Mouse (Mus musculus) CH12.LX (cell line): ENCODE results near the gene Trim9. TPM values are rescaled to one million over a fixed set of nuclear protein-coding genes. Genes with fewer than 3 reads are reported as not detected.

Experiments
- DNase-seq: peaks from one replicate; pipeline ENCODE4 v3.0.0-alpha.2; 2013; ENCODE audit errors: extremely low read depth
- H3K27ac ChIP-seq: 2 replicates; pipeline ENCODE4 v1.5.1; 2012; ENCODE audit warnings: low read depth, mild to moderate bottlenecking, control low read depth, moderate library complexity; ENCODE audit not compliant: insufficient read depth
- H3K27me3 ChIP-seq: replicated peaks from 2 replicates; pipeline ENCODE3; 2012; ENCODE audit warnings: inconsistent platforms
- H3K36me3 ChIP-seq, 2 experiments: replicated peaks in 1 of 2; 2 replicates each; pipeline versions ENCODE3 to v1.6.1; 2012; ENCODE audit warnings: inconsistent platforms in 1 of 2, low read length in 1 of 2, mild to moderate bottlenecking in 1 of 2, mixed read lengths in 1 of 2, moderate library complexity in 1 of 2; ENCODE audit not compliant: control insufficient read depth in 1 of 2, insufficient read depth in 1 of 2
- H3K4me1 ChIP-seq, 2 experiments: 2 replicates each; pipeline ENCODE4 v1.6.1; 2012; ENCODE audit warnings: inconsistent platforms in 1 of 2, moderate library complexity in 1 of 2; ENCODE audit not compliant: insufficient read depth in 2 of 2, control insufficient read depth in 1 of 2
- H3K4me2 ChIP-seq: 2 replicates; pipeline ENCODE4 v1.6.1; 2012; ENCODE audit warnings: low read depth, mild to moderate bottlenecking, control low read depth; ENCODE audit not compliant: poor library complexity, insufficient read depth, severe bottlenecking
- H3K4me3 ChIP-seq, 3 experiments: fragments of 150-350 bp in 1 of 3; sonication (generic) in 1 of 3; replicated peaks in 1 of 3; 2 replicates each; pipeline versions ENCODE3 to v1.5.1; 2011 to 2012; ENCODE audit warnings: low read depth in 2 of 3, low read length in 2 of 3, mild to moderate bottlenecking in 2 of 3, moderate library complexity in 2 of 3, control low read depth in 1 of 3, improper control_type of control experiment in 1 of 3, inconsistent platforms in 1 of 3, mixed read lengths in 1 of 3; ENCODE audit not compliant: poor library complexity in 1 of 3
- H3K79me2 ChIP-seq: replicated peaks from 2 replicates; pipeline ENCODE4 v1.6.1; 2012; ENCODE audit warnings: mild to moderate bottlenecking, moderate library complexity; ENCODE audit not compliant: control insufficient read depth, poor library complexity, insufficient read depth, severe bottlenecking; ENCODE audit errors: extremely low read depth
- H3K9ac ChIP-seq: 2 replicates; pipeline ENCODE4 v1.6.1; 2012; ENCODE audit warnings: low read depth, mild to moderate bottlenecking, control low read depth, moderate library complexity; ENCODE audit not compliant: insufficient read depth
- H3K9me3 ChIP-seq: replicated peaks from 2 replicates; pipeline ENCODE3; 2012; ENCODE audit warnings: low read length, inconsistent platforms, mixed read lengths
- CHD1 ChIP-seq: IDR thresholded peaks from 2 replicates; pipeline ENCODE4 v1.6.1; 2012; ENCODE audit warnings: low read depth, low read length, improper control_type of control experiment, inconsistent platforms
- CHD2 ChIP-seq: IDR thresholded peaks from 2 replicates; pipeline ENCODE4 v1.6.1; 2011; ENCODE audit warnings: low read length, improper control_type of control experiment
- E2F4 ChIP-seq: IDR thresholded peaks from 2 replicates; pipeline ENCODE4 v1.6.1; 2011; ENCODE audit warnings: low read depth, low read length, improper control_type of control experiment; ENCODE audit not compliant: insufficient replicate concordance
- ELF1 ChIP-seq: IDR thresholded peaks from 2 replicates; pipeline ENCODE4 v1.6.1; 2014; ENCODE audit warnings: low read depth, mild to moderate bottlenecking, inconsistent platforms, low read length, improper control_type of control experiment
- EP300 ChIP-seq: IDR thresholded peaks from 2 replicates; pipeline ENCODE4 v1.6.1; 2011; ENCODE audit warnings: low read length, improper control_type of control experiment
- ETS1 ChIP-seq: conservative IDR thresholded peaks from 2 replicates; pipeline ENCODE4 v1.6.1; 2012; ENCODE audit warnings: low read depth, mild to moderate bottlenecking, inconsistent platforms, low read length, improper control_type of control experiment, moderate library complexity
- GABPA ChIP-seq: IDR thresholded peaks from 2 replicates; pipeline ENCODE4 v1.6.1; 2012; ENCODE audit warnings: low read depth, low read length, improper control_type of control experiment, inconsistent platforms; ENCODE audit not compliant: insufficient replicate concordance
- IRF4 ChIP-seq: IDR thresholded peaks from 2 replicates; pipeline ENCODE4 v1.6.1; 2014; ENCODE audit warnings: low read depth, mild to moderate bottlenecking, inconsistent platforms, low read length, improper control_type of control experiment
- JUN ChIP-seq: IDR thresholded peaks from 2 replicates; pipeline ENCODE4 v1.6.1; 2011; ENCODE audit warnings: low read depth, mild to moderate bottlenecking, low read length, improper control_type of control experiment, moderate library complexity; ENCODE audit not compliant: insufficient read depth
- JUND ChIP-seq: conservative IDR thresholded peaks from 2 replicates; pipeline ENCODE4 v1.6.1; 2011; ENCODE audit warnings: low read depth, low read length, improper control_type of control experiment
- KAT2A ChIP-seq: IDR thresholded peaks from 2 replicates; pipeline ENCODE4 v1.6.1; 2012; ENCODE audit warnings: low read length, improper control_type of control experiment, inconsistent platforms; ENCODE audit not compliant: insufficient replicate concordance
- MAFK ChIP-seq: IDR thresholded peaks from 2 replicates; pipeline ENCODE4 v1.6.1; 2011; ENCODE audit warnings: low read length, improper control_type of control experiment; ENCODE audit not compliant: insufficient replicate concordance
- MAX ChIP-seq: IDR thresholded peaks from 2 replicates; pipeline ENCODE4 v1.6.1; 2011; ENCODE audit warnings: low read length, improper control_type of control experiment
- MAZ ChIP-seq: IDR thresholded peaks from 2 replicates; pipeline ENCODE4 v1.6.1; 2012; ENCODE audit warnings: low read depth, mild to moderate bottlenecking, inconsistent platforms, low read length, improper control_type of control experiment, moderate library complexity
- MEF2A ChIP-seq: IDR thresholded peaks from 2 replicates; pipeline ENCODE4 v1.6.1; 2014; ENCODE audit warnings: low read depth, mild to moderate bottlenecking, inconsistent platforms, low read length, improper control_type of control experiment, borderline replicate concordance
- MXI1 ChIP-seq: IDR thresholded peaks from 2 replicates; pipeline ENCODE4 v1.6.1; 2011; ENCODE audit warnings: mild to moderate bottlenecking, low read depth, low read length, improper control_type of control experiment
- NELFE ChIP-seq: IDR thresholded peaks from 2 replicates; pipeline ENCODE4 v1.6.1; 2011; ENCODE audit warnings: low read depth, low read length, improper control_type of control experiment
- NRF1 ChIP-seq: IDR thresholded peaks from 2 replicates; pipeline ENCODE4 v1.6.1; 2014; ENCODE audit warnings: low read depth, mild to moderate bottlenecking, inconsistent platforms, low read length, improper control_type of control experiment, moderate library complexity
- PAX5 ChIP-seq: IDR thresholded peaks from 2 replicates; pipeline ENCODE4 v1.6.1; 2012; ENCODE audit warnings: low read length, inconsistent platforms, mixed read lengths
- RAD21 ChIP-seq: IDR thresholded peaks from 2 replicates; pipeline ENCODE4 v1.6.1; 2011; ENCODE audit warnings: low read depth, mild to moderate bottlenecking, low read length, improper control_type of control experiment, moderate library complexity
- RCOR1 ChIP-seq: conservative IDR thresholded peaks from 2 replicates; pipeline ENCODE4 v1.6.1; 2012; ENCODE audit warnings: low read depth, mild to moderate bottlenecking, inconsistent platforms, low read length, improper control_type of control experiment
- SIN3A ChIP-seq: IDR thresholded peaks from 2 replicates; pipeline ENCODE4 v1.6.1; 2012; ENCODE audit warnings: low read length, improper control_type of control experiment, inconsistent platforms
- SMC3 ChIP-seq: IDR thresholded peaks from 2 replicates; pipeline ENCODE4 v1.6.1; 2011; ENCODE audit warnings: low read depth, low read length, improper control_type of control experiment
- UBTF ChIP-seq: IDR thresholded peaks from 2 replicates; pipeline ENCODE4 v1.6.1; 2012; ENCODE audit warnings: low read depth, mild to moderate bottlenecking, inconsistent platforms, low read length, improper control_type of control experiment, moderate library complexity
- USF1 ChIP-seq: IDR thresholded peaks from 2 replicates; pipeline ENCODE4 v1.6.1; 2014; ENCODE audit warnings: low read depth, mild to moderate bottlenecking, inconsistent platforms, low read length, improper control_type of control experiment
- USF2 ChIP-seq: conservative IDR thresholded peaks from 2 replicates; pipeline ENCODE4 v1.6.1; 2011; ENCODE audit warnings: low read depth, low read length, improper control_type of control experiment
- ZC3H11A ChIP-seq: IDR thresholded peaks from 2 replicates; pipeline ENCODE4 v1.6.1; 2012; ENCODE audit warnings: low read depth, mild to moderate bottlenecking, inconsistent platforms, low read length, improper control_type of control experiment
- ZKSCAN1 ChIP-seq: IDR thresholded peaks from 2 replicates; pipeline ENCODE4 v1.6.1; 2012; ENCODE audit warnings: low read depth, inconsistent platforms, low read length, improper control_type of control experiment, borderline replicate concordance
- ZMIZ1 ChIP-seq: IDR thresholded peaks from 2 replicates; pipeline ENCODE4 v1.6.1; 2012; ENCODE audit warnings: low read depth, mild to moderate bottlenecking, inconsistent platforms, low read length, improper control_type of control experiment
- dilution Hi-C: fragments of 300-500 bp; cut with MboI; formaldehyde crosslinking; loops from 2 replicates; pipeline ENCODE4 v1.14.3; 2020; ENCODE audit warnings: low sequenced_read_pairs; ENCODE audit not compliant: extremely low pct_unique_long_range_greater_than_20kb, extremely low pct_ligation_motif_present
- in situ Hi-C: fragments of 300-500 bp; cut with MboI; formaldehyde crosslinking; loops from 3 replicates; pipeline ENCODE4 v1.14.3; 2019; ENCODE audit warnings: low sequenced_read_pairs, low pct_ligation_motif_present, low pct_unique_long_range_greater_than_20kb, mixed read lengths
- polyA plus RNA-seq: library from polyadenylated mRNA; unstranded; fragments of >175 nt; gene quantifications from 2 replicates; pipeline ENCODE4 v1.2.1, GENCODE M21; 2012; ENCODE audit warnings: low read depth; ENCODE audit not compliant: insufficient read length
- total RNA-seq, 2 experiments: library from RNA; depleted of rRNA; stranded (reverse); fragments of 300-350 nt in 1 of 2; fragments of >200 nt in 1 of 2; gene quantifications; 2 replicates each; pipeline ENCODE4 v1.2.3; 2012 to 2014

Gene Trim9
- total and polyA plus RNA-seq, 3 experiments = 0.07 TPM; not detected in 2

- DNase-seq = no peak
- no peak overlapping the region for H3K4me3 ChIP-seq
- no peak overlapping the region for H3K9ac ChIP-seq
- no peak for TF ChIP-seq ZC3H11A
- TF ChIP-seq JUND = no peak
- TF ChIP-seq MAX = no peak
- no peak for TF ChIP-seq SMC3
- no peak for TF ChIP-seq NELFE
- TF ChIP-seq SIN3A = no peak
- no peak for TF ChIP-seq USF2
- TF ChIP-seq USF1 = no peak
- no peak for TF ChIP-seq KAT2A
- no peak for TF ChIP-seq MXI1
- no peaks in the 10 kb centered on the region for H3K36me3 ChIP-seq
- in situ Hi-C loops = no loop called here
- no peak overlapping the region for H3K4me2 ChIP-seq
- no peaks in the 10 kb centered on the region for H3K9me3 ChIP-seq
- H3K79me2 ChIP-seq = no peaks in the 10 kb centered on the region
- dilution Hi-C loops = no loop called here
- H3K27me3 ChIP-seq = no peaks in the 10 kb centered on the region
- peaks cover 2 to 13% of the 10 kb centered on the region in 2 experiments; a peak in 3 of 4 replicates for H3K4me1 ChIP-seq
- H3K27ac ChIP-seq = no peak overlapping the region
Observed at GRCm38 (mm10) chr12:70368820-70369219, 21.4 kb upstream of the Trim9 start.

GRCm38 (mm10) chr12:70367326-70368248 is 20.2 kb upstream of the Trim9 start:
- H3K4me3 ChIP-seq = peak overlapping the region in 2 of 3 experiments; percentile 23 to 32
- H3K9ac ChIP-seq = peak overlapping the region; percentile 20; the same call in 1 of the 2 replicates
- H3K27ac ChIP-seq = peak overlapping the region; percentile 36
- peak overlapping the region; percentile 79 for H3K4me2 ChIP-seq
- in situ Hi-C loops = no loop called here
- H3K9me3 ChIP-seq = no peaks in the 10 kb centered on the region
- no peaks in the 10 kb centered on the region for H3K79me2 ChIP-seq
- H3K36me3 ChIP-seq = no peaks in the 10 kb centered on the region
- H3K4me1 ChIP-seq = peaks cover 2 to 13% of the 10 kb centered on the region in 2 experiments; a peak in 3 of 4 replicates
- peak; percentile 91 for DNase-seq
- dilution Hi-C loops = no loop called here
- H3K27me3 ChIP-seq = no peaks in the 10 kb centered on the region
- TF ChIP-seq RAD21 (no peak; the same call in 1 of the 2 replicates), UBTF (no peak), E2F4 (no peak), USF1 (no peak), JUN (no peak), MEF2A (no peak), JUND (no peak), MAZ (no peak), MAFK (no peak), ZC3H11A (no peak), CHD2 (0 out of 2 replicates have a peak, but pooled peaks have one; percentile 24), NELFE (peak; percentile 55), EP300 (0 out of 2 replicates have a peak, but pooled peaks have one; percentile 18), ZKSCAN1 (no peak), ELF1 (peak; percentile 71), RCOR1 (no peak), SMC3 (no peak), ETS1 (no peak), GABPA (no peak), ZMIZ1 (no peak), IRF4 (no peak), CHD1 (no peak), NRF1 (0 out of 2 replicates have a peak, but pooled peaks have one; percentile 21), KAT2A (no peak), PAX5 (no peak)
